Comparison of ENCODE assay signal across 10 mouse cellular contexts in the genomic region with DNA sequence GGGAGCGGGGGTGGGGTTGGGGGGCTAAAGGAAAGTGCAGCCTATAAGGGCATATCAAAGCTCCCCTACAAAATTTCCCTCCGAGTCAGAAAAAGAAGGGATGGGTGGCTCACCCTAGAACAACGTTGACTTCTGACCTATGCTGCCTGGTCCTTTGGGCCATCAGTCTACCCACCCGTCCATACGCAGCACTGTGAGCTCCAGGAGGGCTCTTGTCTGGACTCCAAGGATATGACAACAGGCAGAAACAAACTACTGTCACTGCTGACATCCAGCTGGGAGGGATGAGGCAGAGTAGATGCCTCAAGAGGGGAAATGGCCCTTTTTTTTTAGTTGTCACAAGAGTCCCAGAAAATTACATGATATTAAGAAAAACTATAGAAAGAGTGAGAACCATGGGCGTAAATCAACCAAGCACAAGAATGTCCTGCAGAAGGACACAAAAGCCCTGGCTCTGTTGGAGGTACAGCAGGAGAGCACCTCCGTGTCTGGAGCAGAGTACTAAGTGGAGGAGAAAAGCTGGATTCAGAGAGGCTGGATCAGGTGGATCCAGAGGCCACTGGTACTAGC. TPM values are rescaled to one million over a fixed set of nuclear protein-coding genes. Genes with fewer than 3 reads are reported as not detected.
A peak's percentile ranks its signal among the peaks of the same experiment; 100 is the strongest.
DNase-seq lines count a peak whose midpoint lies in the region; ATAC-seq lines count a peak whose summit lies in the region.
"Had no signal": no experiment of that assay in that cellular context is flagged by ENCODE, and none has a peak within 500 bp of the region (broad histone marks: within the 10 kb centered on the region; RNA-seq: fewer than 3 reads in every experiment).

No protein-coding gene starts in this region.

- peaks cover 71% of the 10 kb centered on the region for H3K27me3 ChIP-seq in heart, embryonic 10.5 days (ENCODE audit: insufficient read depth, poor library complexity, severe bottlenecking)
- no peaks in the 10 kb centered on the region; the same call in 1 of the 2 replicates for H3K27me3 ChIP-seq in lung, embryonic 16.5 days (ENCODE audit: control insufficient read depth, insufficient read depth, low read depth, low read length)
- no peaks in the 10 kb centered on the region for H3K27me3 ChIP-seq in forebrain, embryonic 16.5 days (replicated peaks; ENCODE audit: control insufficient read depth, insufficient read depth, low read length)
- peaks cover 6% of the 10 kb centered on the region; the same call in 1 of the 2 replicates for H3K27me3 ChIP-seq in neural tube, embryonic 12.5 days (replicated peaks)

- H3K9ac ChIP-seq in lung, embryonic 16.5 days (ENCODE audit: low read length), result no peak overlapping the region; the same call in 1 of the 2 replicates
- H3K9ac ChIP-seq in forebrain, embryonic 16.5 days (replicated peaks; ENCODE audit: low read depth, low read length), result no peak overlapping the region
- H3K9ac ChIP-seq in neural tube, embryonic 12.5 days, result no peak overlapping the region
- H3K9ac ChIP-seq: liver, embryonic 15.5 days had no signal

- H3K4me1 ChIP-seq in heart, embryonic 10.5 days, result peaks cover 10% of the 10 kb centered on the region
- H3K4me1 ChIP-seq in lung, embryonic 16.5 days (replicated peaks; ENCODE audit: control insufficient read depth, insufficient read depth, low read length), result peaks cover 9% of the 10 kb centered on the region
- peaks cover 3% of the 10 kb centered on the region; the same call in 1 of the 2 replicates for H3K4me1 ChIP-seq in forebrain, embryonic 16.5 days (replicated peaks; ENCODE audit: control insufficient read depth, insufficient read depth, low read length)
- H3K4me1 ChIP-seq in neural tube, embryonic 12.5 days, result peaks cover 7% of the 10 kb centered on the region; the same call in 1 of the 2 replicates
- H3K4me1 ChIP-seq: liver, embryonic 15.5 days had no signal

- peak overlapping the region; percentile 43 for H3K4me3 ChIP-seq in heart, embryonic 10.5 days
- 0 out of 2 replicates have a peak overlapping the region, but pooled peaks have one; percentile 12 for H3K4me3 ChIP-seq in lung, embryonic 16.5 days (ENCODE audit: low read length)
- H3K4me3 ChIP-seq in forebrain, embryonic 16.5 days (replicated peaks; ENCODE audit: low read length), result no peak overlapping the region
- no peak overlapping the region for H3K4me3 ChIP-seq in neural tube, embryonic 12.5 days
- H3K4me3 ChIP-seq: liver, embryonic 15.5 days had no signal

- H3K4me2 ChIP-seq in lung, embryonic 16.5 days (ENCODE audit: low read depth, low read length), result peak overlapping the region; percentile 41
- 0 out of 2 replicates have a peak overlapping the region, but pooled peaks have one; percentile 18 for H3K4me2 ChIP-seq in forebrain, embryonic 16.5 days (ENCODE audit: low read length)
- H3K4me2 ChIP-seq in neural tube, embryonic 12.5 days (replicated peaks), result peak overlapping the region; percentile 36
- H3K4me2 ChIP-seq: liver, embryonic 15.5 days had no signal

- H3K36me3 ChIP-seq in heart, embryonic 10.5 days, result no peaks in the 10 kb centered on the region
- no peaks in the 10 kb centered on the region for H3K36me3 ChIP-seq in lung, embryonic 16.5 days (ENCODE audit: control insufficient read depth, insufficient read depth, low read length)
- H3K36me3 ChIP-seq in forebrain, embryonic 16.5 days (ENCODE audit: control insufficient read depth, insufficient read depth), result no peaks in the 10 kb centered on the region
- H3K36me3 ChIP-seq in neural tube, embryonic 12.5 days, result no peaks in the 10 kb centered on the region
- H3K36me3 ChIP-seq: liver, embryonic 15.5 days had no signal

- no peak overlapping the region for H3K27ac ChIP-seq in heart, embryonic 10.5 days
- no peak overlapping the region for H3K27ac ChIP-seq in lung, embryonic 16.5 days (ENCODE audit: low read length)
- H3K27ac ChIP-seq in forebrain, embryonic 16.5 days (ENCODE audit: low read length), result no peak overlapping the region
- H3K27ac ChIP-seq in neural tube, embryonic 12.5 days, result no peak overlapping the region
- H3K27ac ChIP-seq: liver, embryonic 15.5 days had no signal

- peak; percentile 68 for ATAC-seq in lung, embryonic 16.5 days (ENCODE audit: low read depth)
- no peak for ATAC-seq in forebrain, embryonic 16.5 days
- ATAC-seq in neural tube, embryonic 12.5 days (ENCODE audit: low FRiP score, low read depth), result no peak

- no peak for DNase-seq in heart, embryonic 10.5 days (ENCODE audit: low spot score)
- DNase-seq in heart, adult 11 months, result no peak
- DNase-seq in lung, postnatal 4 days, result no peak
- no peak for DNase-seq in retina, postnatal 1 day
- no peak for DNase-seq in T-cell, adult 2 months (ENCODE audit: low spot score)
- DNase-seq: kidney, adult 11 months had no signal

- 47% methylated on average over 7 of the region's 7 CpGs for WGBS in heart, embryonic 10.5 days
- WGBS in lung, embryonic 16.5 days, result 35% methylated on average over 7 of the region's 7 CpGs
- 46% methylated on average over 7 of the region's 7 CpGs for WGBS in forebrain, embryonic 16.5 days
- 43% methylated on average over 7 of the region's 7 CpGs for WGBS in neural tube, embryonic 12.5 days

- H3K9me3 ChIP-seq in heart, embryonic 10.5 days, result no peaks in the 10 kb centered on the region
- H3K9me3 ChIP-seq in lung, embryonic 16.5 days (ENCODE audit: control insufficient read depth, low read length), result no peaks in the 10 kb centered on the region
- H3K9me3 ChIP-seq in forebrain, embryonic 16.5 days (ENCODE audit: control insufficient read depth, low read length), result no peaks in the 10 kb centered on the region
- H3K9me3 ChIP-seq in neural tube, embryonic 12.5 days, result no peaks in the 10 kb centered on the region
- H3K9me3 ChIP-seq: liver, embryonic 15.5 days had no signal

RNA-seq across cellular contexts. Expression of a gene that starts 4.6 kb away (rescaled TPM):
- not detected in 2 replicates for polyA plus RNA-seq in heart, embryonic 10.5 days (2016; fragmentation: Nextera tagmentation; extraction: Ambion mirVana)
- 7.5 and 20.5 TPM in 2 replicates for polyA plus RNA-seq in lung, embryonic 16.5 days (2015; fragmentation: Nextera tagmentation; extraction: Ambion mirVana)
- 1.3 and 1.5 TPM in 2 replicates for polyA plus RNA-seq in forebrain, embryonic 16.5 days (2015; fragmentation: Nextera tagmentation; extraction: Ambion mirVana)
- 0.67 and 0.79 TPM in 2 replicates for polyA plus RNA-seq in neural tube, embryonic 12.5 days (2016; fragmentation: Nextera tagmentation; extraction: Ambion mirVana)
- polyA plus RNA-seq: liver, embryonic 15.5 days had no signal

RNA-seq across cellular contexts. Expression of a gene that starts 28.8 kb away (rescaled TPM):
- polyA plus RNA-seq in heart, embryonic 10.5 days (2016; fragmentation: Nextera tagmentation; extraction: Ambion mirVana), result 34.6 and 41.7 TPM in 2 replicates
- 56.4 and 56.9 TPM in 2 replicates for polyA plus RNA-seq in lung, embryonic 16.5 days (2015; fragmentation: Nextera tagmentation; extraction: Ambion mirVana)
- 64.0 and 69.2 TPM in 2 replicates for polyA plus RNA-seq in forebrain, embryonic 16.5 days (2015; fragmentation: Nextera tagmentation; extraction: Ambion mirVana)
- 79.9 and 84.8 TPM in 2 replicates for polyA plus RNA-seq in neural tube, embryonic 12.5 days (2016; fragmentation: Nextera tagmentation; extraction: Ambion mirVana)

Comparison
In these comparisons a context has a peak if more than half of its experiments do, and no peak if none do; other contexts are left out.
1. H3K4me3 ChIP-seq: peak in heart, embryonic 10.5 days (single experiment) and lung, embryonic 16.5 days (single experiment); none in forebrain, embryonic 16.5 days (single experiment) and neural tube, embryonic 12.5 days (single experiment).
2. Peak in every context shown above with its lines, with median percentiles within 50 percentile points of each other: H3K4me2 ChIP-seq.